Mouse (Mus musculus) heart, adult 18-20 months (tissue): ENCODE results near the gene Kcnd3. TPM values are rescaled to one million over a fixed set of nuclear protein-coding genes. Genes with fewer than 3 reads are reported as not detected.

Experiments used
- DNase-seq, 2 experiments: peaks; one replicate each; pipeline ENCODE4 v3.0.0; 2021 to 2022; ENCODE audit warnings: mixed read lengths in 1 of 2
- total RNA-seq, 2 experiments: library from RNA; stranded (reverse); gene quantifications; 2 replicates each; pipeline ENCODE4 v1.2.3; 2021

The Kcnd3 gene
- total RNA-seq, 2 experiments from 2014 or later: 8.2 to 8.5 TPM

DNA sequence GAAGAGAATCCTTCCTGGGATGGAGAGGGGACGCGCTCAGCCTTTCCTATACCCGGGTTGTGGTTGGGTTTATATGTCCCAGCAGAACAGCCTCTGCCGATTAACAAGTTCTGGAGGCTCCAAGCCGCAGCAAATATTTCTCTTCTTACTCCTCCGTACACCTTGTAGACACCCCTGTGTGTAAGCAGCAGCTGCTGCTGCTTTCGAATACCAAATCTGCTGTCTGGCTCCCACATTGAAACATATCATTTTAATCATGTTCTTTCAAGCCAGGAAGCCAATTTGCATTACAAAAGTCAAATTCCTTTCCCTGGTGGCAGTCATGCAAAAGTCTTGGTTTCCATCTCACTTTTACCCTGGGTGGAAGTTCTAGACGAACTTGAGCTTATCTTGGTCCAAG is 76.7 kb downstream of the Kcnd3 start:
- DNase-seq: no peak

DNA sequence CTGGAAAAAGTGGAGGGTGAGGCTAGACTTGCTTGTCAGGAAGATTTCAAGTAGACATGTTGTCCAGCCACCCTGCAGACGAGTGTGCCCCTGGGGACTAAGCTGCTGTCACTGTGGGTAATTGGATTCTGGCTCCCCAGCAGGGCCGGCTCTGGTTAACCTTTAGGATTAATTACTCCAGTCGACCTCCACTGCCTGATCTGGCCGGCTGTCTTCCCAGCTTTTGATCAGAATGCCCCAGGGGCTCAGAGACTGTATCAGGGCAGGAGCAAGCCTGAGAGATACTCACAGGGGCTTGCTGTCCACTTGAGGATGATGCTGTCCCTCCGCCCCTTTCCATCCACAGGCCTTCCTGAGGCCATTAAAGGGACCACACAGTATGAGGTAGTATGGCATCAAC is 77.6 kb downstream of the Kcnd3 start:
- no peak for DNase-seq

DNA sequence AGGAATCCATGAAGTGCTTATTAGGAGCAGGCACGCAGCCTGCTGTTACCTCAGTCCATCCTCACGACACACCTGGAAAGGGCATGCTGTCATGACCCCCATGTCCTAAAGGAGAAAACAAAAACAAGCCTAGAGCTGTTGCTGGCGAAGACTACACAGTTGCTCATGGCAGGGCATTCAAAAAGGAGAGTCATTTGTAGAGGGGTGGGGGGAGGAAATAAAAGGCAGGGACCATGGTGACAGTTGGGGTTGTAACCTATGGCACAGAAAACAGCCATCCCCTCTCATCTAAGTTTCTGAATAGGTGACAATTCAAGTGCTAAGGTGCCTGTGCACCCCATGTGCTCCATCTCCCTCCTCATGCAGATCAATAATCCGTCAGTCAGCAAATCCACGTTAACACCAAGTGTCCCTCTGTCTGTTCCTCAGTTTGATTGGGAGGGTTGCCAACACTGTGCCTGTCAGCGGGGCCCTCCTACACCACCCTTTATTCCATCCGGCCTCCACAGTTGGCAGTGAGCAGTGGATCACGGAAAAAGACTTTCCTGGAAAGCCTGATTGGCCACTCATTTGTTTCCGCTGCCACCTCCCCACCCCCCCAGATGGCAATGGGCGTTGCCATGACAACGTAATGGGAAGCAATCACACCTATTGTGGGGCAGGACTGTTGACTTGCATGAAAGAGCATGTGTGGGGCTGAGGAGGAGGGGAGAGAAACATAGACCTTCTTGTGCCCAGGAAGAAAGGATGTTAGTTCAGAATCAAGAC is 78.4 kb downstream of the Kcnd3 start:
- DNase-seq: no peak

- no peak for DNase-seq
Measured at GRCm38 (mm10) chr3:105538406-105538805, 86.3 kb downstream of the Kcnd3 start.

- DNase-seq: peak; percentile 53 to 78
Measured at GRCm38 (mm10) chr3:105538819-105539607, 86.9 kb downstream of the Kcnd3 start.

- no peak for DNase-seq
Measured at GRCm38 (mm10) chr3:105542741-105543140, 90.6 kb downstream of the Kcnd3 start.

DNA sequence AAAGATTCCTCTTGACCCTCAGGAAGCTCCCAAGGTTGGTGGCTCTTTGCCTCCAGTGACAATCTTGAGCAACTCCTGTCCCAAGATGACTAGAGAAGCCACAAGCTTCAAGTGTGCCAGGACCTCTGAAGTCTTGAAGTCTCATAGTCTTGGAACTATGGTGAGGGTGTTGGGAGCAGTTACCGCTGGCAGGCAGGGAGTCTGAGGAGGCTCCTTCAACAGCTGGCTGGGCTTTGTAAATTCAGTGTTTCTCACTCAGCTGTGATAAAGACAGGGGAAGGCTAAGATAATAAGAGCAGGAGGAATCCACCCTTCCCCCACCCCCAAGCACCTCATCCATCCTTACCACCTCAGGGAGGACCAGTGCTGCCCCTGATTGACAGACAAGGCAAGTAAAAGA is 92.0 kb downstream of the Kcnd3 start:
- DNase-seq: no peak

DNA sequence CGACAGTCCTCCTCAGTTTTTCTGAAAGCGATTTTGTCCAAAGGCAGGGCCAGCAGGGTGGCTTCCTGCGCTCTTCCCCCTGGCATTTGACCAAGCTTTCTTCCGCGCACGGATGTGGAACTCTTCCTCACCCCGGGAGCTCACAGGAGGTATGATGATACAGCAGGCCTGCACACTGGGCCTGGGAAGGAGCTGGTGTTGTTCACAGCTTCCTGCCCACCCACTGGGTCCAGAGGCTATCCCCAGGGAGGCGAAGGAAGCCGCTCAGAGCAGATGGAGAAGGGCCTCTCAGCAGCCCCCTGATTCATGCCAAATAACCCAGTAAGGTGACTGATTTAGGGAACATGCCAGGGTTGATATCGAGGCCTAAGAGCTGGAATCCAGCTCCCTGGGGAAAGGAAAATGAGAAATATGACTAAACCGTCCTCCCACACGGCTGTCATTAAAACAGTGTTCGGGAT is 94.5 kb downstream of the Kcnd3 start:
- DNase-seq: no peak

DNA sequence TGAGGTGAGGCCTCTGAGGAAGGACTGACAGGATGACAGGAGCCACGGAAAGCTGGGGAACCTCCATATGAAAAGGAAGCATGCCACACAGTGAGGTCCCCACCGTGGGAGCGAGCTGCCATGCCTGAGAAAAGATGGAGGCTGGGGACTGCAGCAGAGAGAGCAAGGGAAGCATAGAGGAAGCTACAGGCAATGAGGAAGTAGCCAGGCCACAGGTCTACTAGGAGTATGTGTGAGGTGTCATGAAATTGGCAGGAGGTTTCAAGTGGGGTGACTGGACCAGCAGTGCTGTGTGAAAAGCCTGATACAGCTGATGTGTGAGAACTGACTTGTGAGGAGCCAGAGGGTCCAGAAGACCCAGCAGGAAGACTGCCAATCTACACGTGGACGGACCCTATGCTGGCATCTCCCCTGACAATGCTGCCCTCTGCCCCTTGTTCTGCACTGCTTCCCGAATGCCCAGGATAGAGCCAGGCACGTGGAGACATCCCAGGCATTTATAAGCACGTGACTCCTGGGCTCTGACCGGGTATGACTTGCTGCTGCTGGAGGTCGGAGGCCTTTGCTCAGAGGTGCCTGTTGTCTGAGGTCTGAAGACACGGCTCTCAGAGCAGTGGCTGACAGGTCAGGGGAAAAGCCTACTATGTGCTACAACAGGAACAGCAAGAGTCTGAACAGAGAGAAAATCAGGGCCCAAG is 96.1 kb downstream of the Kcnd3 start:
- peak; percentile 31 to 47 for DNase-seq

DNA sequence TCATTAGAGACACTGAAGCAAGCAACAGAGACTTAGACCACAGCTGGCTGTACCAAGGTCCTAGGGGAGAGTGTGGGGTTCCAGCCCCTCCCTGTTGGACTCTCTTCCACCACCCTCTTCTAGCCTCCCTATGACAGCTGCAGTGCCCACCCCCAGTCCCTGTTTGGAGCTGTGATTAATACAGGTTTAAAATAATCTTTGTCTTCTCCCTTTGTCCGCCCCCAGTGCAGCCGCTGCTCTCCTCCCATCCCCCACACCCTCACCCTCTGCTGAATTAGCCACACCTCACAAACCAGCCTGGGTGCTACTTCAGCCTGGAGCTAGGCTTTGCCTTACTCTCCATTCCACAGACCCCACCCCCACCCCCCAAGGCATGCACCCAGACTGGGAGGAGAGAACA is 107.3 kb downstream of the Kcnd3 start:
- DNase-seq: no peak

DNA sequence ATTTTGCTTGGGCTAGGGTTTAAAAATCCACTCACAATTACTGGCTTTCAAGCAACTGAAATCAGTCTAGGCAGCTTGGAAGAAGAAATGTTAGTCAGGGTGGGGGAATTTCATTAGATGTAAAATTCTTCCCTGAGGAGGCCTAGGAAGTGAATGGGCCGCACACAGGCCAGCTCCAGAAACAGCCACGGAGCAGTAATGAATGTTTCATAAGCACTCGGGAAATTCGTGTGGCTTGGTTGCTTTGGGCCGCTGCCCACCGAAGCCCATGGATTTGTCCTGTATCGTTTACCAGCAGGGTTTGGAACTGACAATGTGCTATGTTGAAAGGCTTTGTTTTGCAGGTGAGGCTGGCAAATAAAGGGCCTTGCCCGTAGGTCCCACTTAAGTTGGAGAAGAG is 114.8 kb downstream of the Kcnd3 start:
- no peak for DNase-seq

GRCm38 (mm10) chr3:105567472-105567871 is 115.3 kb downstream of the Kcnd3 start:
- no peak for DNase-seq

GRCm38 (mm10) chr3:105568403-105568802 is 116.3 kb downstream of the Kcnd3 start:
- no peak for DNase-seq

DNA sequence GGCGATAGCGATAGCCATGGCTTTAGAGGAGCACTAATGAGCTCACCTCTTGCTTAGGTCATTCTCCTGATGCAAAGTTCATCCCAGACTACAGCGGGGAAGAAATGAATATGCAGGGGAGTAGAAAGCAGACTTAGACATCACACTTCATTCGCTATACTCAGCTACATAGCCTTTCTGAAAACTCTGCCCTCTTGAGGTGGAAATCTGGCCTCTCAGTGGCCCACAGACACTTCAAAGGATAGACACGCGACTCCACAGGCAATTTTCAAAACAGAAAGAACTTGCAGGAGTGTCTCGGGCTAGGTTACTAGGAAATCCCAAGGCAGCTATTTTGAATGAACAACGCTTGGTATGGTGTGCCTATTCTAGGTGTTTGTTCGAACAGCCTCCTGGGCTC is 116.7 kb downstream of the Kcnd3 start:
- DNase-seq: no peak

- no peak for DNase-seq
Measured at GRCm38 (mm10) chr3:105569310-105569752, 117.2 kb downstream of the Kcnd3 start.

GRCm38 (mm10) chr3:105569950-105570349 is 117.8 kb downstream of the Kcnd3 start:
- DNase-seq: no peak

- no peak for DNase-seq
Measured at GRCm38 (mm10) chr3:105570818-105571217, 118.7 kb downstream of the Kcnd3 start.

DNA sequence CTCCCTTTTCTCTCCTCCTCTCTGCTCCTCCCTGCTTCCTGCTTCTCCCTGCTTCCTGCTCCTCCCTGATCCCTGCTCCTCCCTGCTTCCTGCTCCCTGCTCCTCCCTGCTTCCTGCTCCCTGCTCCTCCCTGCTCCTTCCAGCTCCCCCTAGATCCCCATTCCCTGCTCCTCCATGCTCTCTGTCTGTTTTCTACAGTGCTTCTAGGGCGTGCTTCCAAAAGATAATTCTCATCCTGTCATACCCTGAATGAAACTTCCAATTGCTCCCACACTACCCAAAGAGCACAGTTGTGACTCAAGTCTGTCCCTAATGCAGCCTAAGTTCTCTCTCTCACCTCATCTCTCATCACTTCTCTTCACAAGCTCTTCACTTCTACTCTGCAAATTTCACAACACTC is 119.8 kb downstream of the Kcnd3 start:
- no peak for DNase-seq

DNA sequence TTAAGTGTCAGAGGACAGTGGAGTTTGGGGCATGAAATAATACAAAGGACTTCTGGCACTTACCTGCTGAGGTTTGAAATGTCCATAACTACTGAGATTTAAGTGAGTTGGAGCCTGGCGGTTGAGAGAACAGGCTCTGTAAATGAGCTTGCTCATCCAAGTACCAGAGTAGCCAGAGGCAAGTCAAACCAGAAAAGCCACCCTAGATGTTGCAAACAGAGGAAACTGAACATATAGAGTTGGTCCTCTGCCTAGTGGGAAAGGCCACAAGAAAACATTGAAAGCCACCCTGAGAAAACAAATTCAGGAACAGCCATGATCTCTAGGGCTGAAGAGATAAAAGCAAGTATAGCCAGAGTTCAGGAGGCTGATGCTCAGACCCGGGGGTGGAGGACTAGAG is 121.0 kb downstream of the Kcnd3 start:
- no peak for DNase-seq

- no peak for DNase-seq
Measured at GRCm38 (mm10) chr3:105578320-105578719, 126.2 kb downstream of the Kcnd3 start.

DNA sequence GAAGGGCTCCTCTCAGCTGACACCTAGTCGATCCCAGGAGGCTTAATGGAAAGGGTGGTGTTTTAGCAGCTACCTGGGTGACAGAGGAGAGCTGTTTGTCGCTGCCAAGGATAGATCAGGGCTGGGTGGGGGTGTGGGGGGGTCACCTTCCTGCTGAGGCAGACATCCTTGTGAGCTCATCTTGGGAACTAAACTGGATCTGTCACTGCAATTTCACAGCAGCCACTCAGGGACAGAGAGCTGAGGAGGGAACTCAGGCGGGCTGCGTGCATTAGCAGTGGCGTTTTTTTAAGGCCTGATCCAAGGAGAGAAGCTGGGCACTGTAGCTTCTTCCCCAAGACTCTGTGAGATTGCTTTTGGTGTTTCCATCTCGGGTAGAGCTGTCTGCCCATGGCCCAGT is 129.0 kb downstream of the Kcnd3 start:
- no peak for DNase-seq

- no peak for DNase-seq
Measured at GRCm38 (mm10) chr3:105585734-105586159, 133.6 kb downstream of the Kcnd3 start.
